Mouse (Mus musculus) cerebellum, adult 9-10 months (tissue): ENCODE results near the gene Vegfb.

Experiments
- DNase-seq: peaks from one replicate; pipeline ENCODE4 v3.0.0; 2022

Gene Vegfb

GRCm38 (mm10) chr19:6987061-6987903 is at the start of gene Vegfb:
Gene Vegfb, minus strand, starts transcription at chr19:6987651.
- peak; percentile 76 for DNase-seq

GRCm38 (mm10) chr19:7034006-7034405 is 46.6 kb upstream of the Vegfb start:
- DNase-seq, result no peak

- no peak for DNase-seq
Measured at GRCm38 (mm10) chr19:7029531-7029930, 42.1 kb upstream of the Vegfb start.

GRCm38 (mm10) chr19:7020224-7020641 is 32.8 kb upstream of the Vegfb start:
- DNase-seq, result no peak

- no peak for DNase-seq
Measured at GRCm38 (mm10) chr19:7019191-7019590, 31.7 kb upstream of the Vegfb start, which contains the start of gene Fermt3. Gene Fermt3, minus strand, starts transcription at chr19:7019469.

GRCm38 (mm10) chr19:7018546-7018945 is 31.1 kb upstream of the Vegfb start:
- no peak for DNase-seq

- DNase-seq, result no peak
Measured at GRCm38 (mm10) chr19:7017541-7018457, 30.3 kb upstream of the Vegfb start.

- no peak for DNase-seq
Measured at GRCm38 (mm10) chr19:7014481-7015135, 27.2 kb upstream of the Vegfb start.

GRCm38 (mm10) chr19:7013984-7014383 is 26.5 kb upstream of the Vegfb start:
- DNase-seq, result no peak

GRCm38 (mm10) chr19:7012426-7012825 is 25.0 kb upstream of the Vegfb start:
- DNase-seq, result no peak

GRCm38 (mm10) chr19:7006892-7007593 is 19.6 kb upstream of the Vegfb start:
- DNase-seq, result no peak

GRCm38 (mm10) chr19:6999360-7000063 is 12.1 kb upstream of the Vegfb start:
- DNase-seq, result peak; percentile 36

GRCm38 (mm10) chr19:6997721-6998290 is 10.4 kb upstream of the Vegfb start:
- DNase-seq, result peak; percentile 48

- peak; percentile 91 for DNase-seq
Measured at GRCm38 (mm10) chr19:6996006-6996405, 8.6 kb upstream of the Vegfb start, which contains the start of the genes Nudt22 and Trpt1. Gene Nudt22, minus strand, starts transcription at chr19:6996117. Gene Trpt1, plus strand, starts transcription at chr19:6996131.

GRCm38 (mm10) chr19:6995255-6995991 is 8.0 kb upstream of the Vegfb start:
- DNase-seq, result peak; percentile 75

GRCm38 (mm10) chr19:6994489-6994888 is 7.0 kb upstream of the Vegfb start:
- peak; percentile 44 for DNase-seq

GRCm38 (mm10) chr19:6994002-6994401 is 6.6 kb upstream of the Vegfb start:
- DNase-seq, result peak; percentile 52

GRCm38 (mm10) chr19:6993011-6993770 is 5.7 kb upstream of the Vegfb start:
- peak; percentile 48 for DNase-seq

- DNase-seq, result peak; percentile 98
Measured at GRCm38 (mm10) chr19:6992011-6992858, 4.8 kb upstream of the Vegfb start, which contains the start of gene Dnajc4. Gene Dnajc4, minus strand, starts transcription at chr19:6992572.
